Mouse (Mus musculus) small intestine, adult 2 months (tissue): ENCODE results near the gene Cga. TPM values are rescaled to one million over a fixed set of nuclear protein-coding genes. Genes with fewer than 3 reads are reported as not detected.
A peak's percentile ranks its signal among the peaks of the same experiment; 100 is the strongest.

Experiments
- H3K27ac ChIP-seq: fragments of 200-500 bp; 2 replicates; pipeline ENCODE4 v1.5.1; 2012; ENCODE audit warnings: low read depth, low read length, control low read depth, inconsistent platforms; ENCODE audit not compliant: insufficient read depth
- H3K27me3 ChIP-seq: fragments of 200-500 bp; 2 replicates; pipeline ENCODE4 v1.6.1; 2012; ENCODE audit warnings: mild to moderate bottlenecking, moderate library complexity, low read length, inconsistent platforms; ENCODE audit not compliant: control insufficient read depth, insufficient read depth
- H3K36me3 ChIP-seq: fragments of 200-500 bp; 2 replicates; pipeline ENCODE4 v1.6.1; 2012; ENCODE audit warnings: mild to moderate bottlenecking, low read length, control low read depth, inconsistent platforms; ENCODE audit not compliant: control insufficient read depth, insufficient read depth
- H3K4me1 ChIP-seq: fragments of 200-500 bp; 2 replicates; pipeline ENCODE4 v1.6.1; 2012; ENCODE audit warnings: low read length, inconsistent platforms, mixed read lengths; ENCODE audit not compliant: control insufficient read depth, insufficient read depth, insufficient read length
- H3K4me3 ChIP-seq: fragments of 200-500 bp; 2 replicates; pipeline ENCODE4 v1.5.1; 2012; ENCODE audit warnings: low read depth, mild to moderate bottlenecking, control low read depth, inconsistent platforms, low read length, moderate library complexity
- CTCF ChIP-seq: fragments of 200-500 bp; IDR thresholded peaks from 2 replicates; pipeline ENCODE4 v1.5.1; 2012; ENCODE audit warnings: low read depth, mild to moderate bottlenecking, control low read depth, inconsistent platforms, low read length, moderate library complexity, mixed read lengths; ENCODE audit not compliant: insufficient replicate concordance, insufficient read length; ENCODE audit errors: extremely low read depth
- POLR2A ChIP-seq: fragments of 200-500 bp; IDR thresholded peaks from 2 replicates; pipeline ENCODE4 v1.6.1; 2012; ENCODE audit warnings: low read depth, mild to moderate bottlenecking, control low read depth, inconsistent platforms, low read length, moderate library complexity
- WGBS: fragments of 180-500 bp; shearing (Covaris S2); methylation state at CpG from one replicate; pipeline ENCODE4 v1.1.7; 2018; 5-methylcytosine and 5-hydroxymethylcytosine counted together
- polyA plus RNA-seq: library from polyadenylated mRNA; depleted of rRNA; stranded (reverse); fragments of >200 nt; gene quantifications from 2 replicates; pipeline ENCODE4 v1.2.3, GENCODE M21; 2012

Cga gene
- polyA plus RNA-seq, 1 experiment: not detected

- H3K4me1 ChIP-seq: peaks cover 2% of the 10 kb centered on the region; the same call in 1 of the 2 replicates
- H3K36me3 ChIP-seq: no peaks in the 10 kb centered on the region
- no peaks in the 10 kb centered on the region for H3K27me3 ChIP-seq
- TF ChIP-seq CTCF (no peak), POLR2A (no peak)
- no peak overlapping the region for H3K27ac ChIP-seq
- H3K4me3 ChIP-seq: no peak overlapping the region
- 64% methylated on average over 3 of the region's 3 CpGs for WGBS
Measured at GRCm38 (mm10) chr4:34859416-34859815, 34.2 kb upstream of the Cga start.

GRCm38 (mm10) chr4:34861438-34861837, 32.1 kb upstream of the Cga start:
- no peak overlapping the region for H3K4me3 ChIP-seq
- no peak overlapping the region for H3K27ac ChIP-seq
- H3K27me3 ChIP-seq: no peaks in the 10 kb centered on the region
- no peaks in the 10 kb centered on the region for H3K36me3 ChIP-seq
- WGBS: 58% methylated on average over 3 of the region's 3 CpGs
- TF ChIP-seq POLR2A (no peak), CTCF (no peak)
- H3K4me1 ChIP-seq: peaks cover 2% of the 10 kb centered on the region; the same call in 1 of the 2 replicates

- Histone ChIP-seq H3K4me1 (peaks cover 12% of the 10 kb centered on the region; the same call in 1 of the 2 replicates), H3K27me3 (no peaks in the 10 kb centered on the region), H3K36me3 (no peaks in the 10 kb centered on the region), H3K27ac (no peak overlapping the region), H3K4me3 (no peak overlapping the region)
- WGBS: 53% methylated on average over 3 of the region's 3 CpGs
- TF ChIP-seq CTCF (no peak), POLR2A (no peak)
Measured at GRCm38 (mm10) chr4:34869813-34870212, 23.8 kb upstream of the Cga start.

GRCm38 (mm10) chr4:34872896-34873495, 20.6 kb upstream of the Cga start:
- H3K4me3 ChIP-seq: no peak overlapping the region
- H3K36me3 ChIP-seq: no peaks in the 10 kb centered on the region
- TF ChIP-seq POLR2A: no peak
- TF ChIP-seq CTCF: no peak
- 86% methylated on average over 4 of the region's 4 CpGs for WGBS
- no peak overlapping the region for H3K27ac ChIP-seq
- no peaks in the 10 kb centered on the region for H3K27me3 ChIP-seq
- peaks cover 9% of the 10 kb centered on the region; the same call in 1 of the 2 replicates for H3K4me1 ChIP-seq

GRCm38 (mm10) chr4:34874234-34874633, 19.3 kb upstream of the Cga start:
- H3K36me3 ChIP-seq: no peaks in the 10 kb centered on the region
- H3K27ac ChIP-seq: no peak overlapping the region
- no peaks in the 10 kb centered on the region for H3K27me3 ChIP-seq
- TF ChIP-seq POLR2A (no peak), CTCF (no peak)
- H3K4me1 ChIP-seq: peaks cover 9% of the 10 kb centered on the region; the same call in 1 of the 2 replicates
- H3K4me3 ChIP-seq: no peak overlapping the region
- 31% methylated on average over 1 of the region's 1 CpGs for WGBS

- H3K4me1 ChIP-seq: peaks cover 10% of the 10 kb centered on the region
- no peaks in the 10 kb centered on the region for H3K27me3 ChIP-seq
- 28% methylated on average over 10 of the region's 10 CpGs for WGBS
- TF ChIP-seq CTCF (no peak), POLR2A (no peak)
- no peaks in the 10 kb centered on the region for H3K36me3 ChIP-seq
- no peak overlapping the region for H3K27ac ChIP-seq
- peak overlapping the region; percentile 47 for H3K4me3 ChIP-seq
Measured at GRCm38 (mm10) chr4:34880921-34881650, 12.5 kb upstream of the Cga start.

GRCm38 (mm10) chr4:34881851-34882250, 11.7 kb upstream of the Cga start:
- TF ChIP-seq CTCF (no peak), POLR2A (no peak)
- H3K27me3 ChIP-seq: no peaks in the 10 kb centered on the region
- peak overlapping the region; percentile 81; the same call in 1 of the 2 replicates for H3K4me3 ChIP-seq
- 5% methylated on average over 4 of the region's 4 CpGs for WGBS
- H3K27ac ChIP-seq: no peak overlapping the region
- H3K4me1 ChIP-seq: peaks cover 11% of the 10 kb centered on the region
- H3K36me3 ChIP-seq: no peaks in the 10 kb centered on the region
